9 mouse cellular contexts compared by ENCODE assay signal in genomic region chr7:100653480-100654266, GRCm38 (mm10). TPM values are rescaled to one million over a fixed set of nuclear protein-coding genes. Genes with fewer than 3 reads are reported as not detected.
DNase-seq lines count a peak whose midpoint lies in the region; ATAC-seq and TF ChIP-seq lines count a peak whose summit lies in the region.
"Had no signal": no experiment of that assay in that cellular context is flagged by ENCODE, and none has a peak within 500 bp of the region (broad histone marks: within the 10 kb centered on the region; RNA-seq: fewer than 3 reads in every experiment).

No protein-coding gene starts in this region.

- no peak overlapping the region for H3K4me2 ChIP-seq in lung, embryonic 14.5 days
- H3K4me2 ChIP-seq in hindbrain, embryonic 11.5 days (replicated peaks; ENCODE audit: low read depth, low read length), result no peak overlapping the region
- no peak overlapping the region for H3K4me2 ChIP-seq in liver, embryonic 11.5 days
- H3K4me2 ChIP-seq in stomach, embryonic 16.5 days (ENCODE audit: low read depth, low read length), result no peak overlapping the region

- TF ChIP-seq CTCF in lung, embryonic 14.5 days (IDR thresholded peaks at IDR 0.05; ENCODE audit: low read depth), result no peak

- WGBS in lung, embryonic 14.5 days, result 80% methylated on average over 9 of the region's 9 CpGs
- WGBS in hindbrain, embryonic 11.5 days, result 56% methylated on average over 9 of the region's 9 CpGs
- 82% methylated on average over 9 of the region's 9 CpGs for WGBS in liver, embryonic 11.5 days
- WGBS in stomach, embryonic 16.5 days, result 74% methylated on average over 9 of the region's 9 CpGs

- no peaks in the 10 kb centered on the region for H3K27me3 ChIP-seq in lung, embryonic 14.5 days (ENCODE audit: insufficient read depth, low read length)
- H3K27me3 ChIP-seq in hindbrain, embryonic 11.5 days (ENCODE audit: control insufficient read depth, insufficient read depth, low read length), result no peaks in the 10 kb centered on the region
- H3K27me3 ChIP-seq in liver, embryonic 11.5 days (replicated peaks; ENCODE audit: control insufficient read depth, insufficient read depth, low read length), result no peaks in the 10 kb centered on the region
- no peaks in the 10 kb centered on the region for H3K27me3 ChIP-seq in stomach, embryonic 16.5 days (ENCODE audit: control insufficient read depth, insufficient read depth, low read length)

- 0 out of 2 replicates have a peak, but pooled peaks cover 2% of the 10 kb centered on the region for H3K36me3 ChIP-seq in lung, embryonic 14.5 days (ENCODE audit: insufficient read depth)
- no peaks in the 10 kb centered on the region for H3K36me3 ChIP-seq in hindbrain, embryonic 11.5 days (ENCODE audit: control insufficient read depth, insufficient read depth, low read length)
- H3K36me3 ChIP-seq in liver, embryonic 11.5 days (ENCODE audit: control insufficient read depth, insufficient read depth, low read length), result no peaks in the 10 kb centered on the region
- no peaks in the 10 kb centered on the region for H3K36me3 ChIP-seq in stomach, embryonic 16.5 days (ENCODE audit: control insufficient read depth, insufficient read depth, low read length)

- H3K9me3 ChIP-seq in lung, embryonic 14.5 days (ENCODE audit: low read depth, low read length), result no peaks in the 10 kb centered on the region
- no peaks in the 10 kb centered on the region for H3K9me3 ChIP-seq in hindbrain, embryonic 11.5 days (ENCODE audit: control insufficient read depth, low read length)
- H3K9me3 ChIP-seq in liver, embryonic 11.5 days (ENCODE audit: control insufficient read depth, low read length), result no peaks in the 10 kb centered on the region
- H3K9me3 ChIP-seq in stomach, embryonic 16.5 days (replicated peaks; ENCODE audit: control insufficient read depth, low read length), result no peaks in the 10 kb centered on the region

- no peak overlapping the region for H3K9ac ChIP-seq in lung, embryonic 14.5 days
- H3K9ac ChIP-seq in hindbrain, embryonic 11.5 days (ENCODE audit: low read depth, low read length), result peak overlapping the region; percentile 19; the same call in 1 of the 2 replicates
- no peak overlapping the region for H3K9ac ChIP-seq in liver, embryonic 11.5 days (ENCODE audit: low read depth, low read length)
- H3K9ac ChIP-seq in stomach, embryonic 16.5 days (ENCODE audit: low read length), result no peak overlapping the region

- ATAC-seq in lung, embryonic 14.5 days (ENCODE audit: insufficient read depth), result peak; percentile 35; the same call in 1 of the 2 replicates
- ATAC-seq in hindbrain, embryonic 11.5 days (ENCODE audit: low FRiP score), result peak; percentile 85
- no peak for ATAC-seq in liver, embryonic 11.5 days (replicated peaks; ENCODE audit: low FRiP score)
- ATAC-seq in stomach, embryonic 16.5 days (ENCODE audit: insufficient read depth, low FRiP score), result 0 out of 2 replicates have a peak, but pooled peaks have one; percentile 7

- no peaks in the 10 kb centered on the region for H3K4me1 ChIP-seq in lung, embryonic 14.5 days (ENCODE audit: insufficient read depth)
- peaks cover 8% of the 10 kb centered on the region for H3K4me1 ChIP-seq in hindbrain, embryonic 11.5 days (replicated peaks; ENCODE audit: control insufficient read depth, insufficient read depth, low read length)
- H3K4me1 ChIP-seq in liver, embryonic 11.5 days (replicated peaks; ENCODE audit: control insufficient read depth, insufficient read depth, low read length), result peaks cover 4% of the 10 kb centered on the region; the same call in 1 of the 2 replicates
- no peaks in the 10 kb centered on the region for H3K4me1 ChIP-seq in stomach, embryonic 16.5 days (ENCODE audit: control insufficient read depth, insufficient read depth, low read length)

- no peak overlapping the region for H3K27ac ChIP-seq in lung, embryonic 14.5 days (ENCODE audit: low read depth)
- H3K27ac ChIP-seq in hindbrain, embryonic 11.5 days (ENCODE audit: low read depth, low read length), result peak overlapping the region; percentile 73
- H3K27ac ChIP-seq in liver, embryonic 11.5 days (ENCODE audit: low read depth, low read length), result no peak overlapping the region
- no peak overlapping the region for H3K27ac ChIP-seq in stomach, embryonic 16.5 days (ENCODE audit: low read length)

- H3K4me3 ChIP-seq in lung, embryonic 14.5 days (ENCODE audit: low read depth, low read length), result no peak overlapping the region
- no peak overlapping the region for H3K4me3 ChIP-seq in hindbrain, embryonic 11.5 days (ENCODE audit: low read depth, low read length)
- H3K4me3 ChIP-seq in liver, embryonic 11.5 days (ENCODE audit: low read depth, low read length), result no peak overlapping the region
- H3K4me3 ChIP-seq in stomach, embryonic 16.5 days (replicated peaks; ENCODE audit: low read length), result no peak overlapping the region
- H3K4me3 ChIP-seq: erythroblast, embryonic 14.5 days had no signal

- peak; percentile 28 for DNase-seq in lung, embryonic 14.5 days
- no peak for DNase-seq in lung, adult 18-20 months
- DNase-seq in hindbrain, embryonic 11.5 days (ENCODE audit: low spot score), result peak; percentile 75
- peak; percentile 22 for DNase-seq in liver, embryonic 11.5 days (ENCODE audit: low spot score)
- DNase-seq in adrenal gland, adult (ENCODE audit: inconsistent age in 2 of 2, low spot score in 1 of 2), result no peak
- DNase-seq in lung, postnatal 25 days (ENCODE audit: low spot score), result no peak
- no peak for DNase-seq in adrenal gland, postnatal 25 days

RNA-seq across cellular contexts. Expression of gene Plekhb1, which starts 8.5 kb away (rescaled TPM):
- polyA plus RNA-seq in lung, embryonic 14.5 days (2014; fragmentation: Nextera tagmentation; extraction: Ambion mirVana), result 17.7 TPM in 2 replicates
- 8.3 and 10.7 TPM in 2 replicates for polyA plus RNA-seq in hindbrain, embryonic 11.5 days (2014; fragmentation: Nextera tagmentation; extraction: Ambion mirVana)
- 1.1 and 2.0 TPM in 2 replicates for polyA plus RNA-seq in liver, embryonic 11.5 days (2014; fragmentation: Nextera tagmentation; extraction: Ambion mirVana)
- polyA plus RNA-seq in stomach, embryonic 16.5 days (2015; fragmentation: Nextera tagmentation; extraction: Ambion mirVana), result 13.8 and 13.9 TPM in 2 replicates
- total RNA-seq in adrenal gland, postnatal 25 days (2021), result 2.1 and 3.3 TPM in 2 replicates
- polyA plus RNA-seq: erythroblast, embryonic 14.5 days had no signal

RNA-seq across cellular contexts. Expression of gene Mrpl48, which starts 45.6 kb away (rescaled TPM):
- polyA plus RNA-seq in lung, embryonic 14.5 days (2014; fragmentation: Nextera tagmentation; extraction: Ambion mirVana), result 77.2 and 80.8 TPM in 2 replicates
- polyA plus RNA-seq in hindbrain, embryonic 11.5 days (2014; fragmentation: Nextera tagmentation; extraction: Ambion mirVana), result 62.9 and 73.1 TPM in 2 replicates
- 78.9 and 81.2 TPM in 2 replicates for polyA plus RNA-seq in liver, embryonic 11.5 days (2014; fragmentation: Nextera tagmentation; extraction: Ambion mirVana)
- 68.9 and 76.9 TPM in 2 replicates for polyA plus RNA-seq in stomach, embryonic 16.5 days (2015; fragmentation: Nextera tagmentation; extraction: Ambion mirVana)
- 48.3 and 60.4 TPM in 2 replicates for total RNA-seq in adrenal gland, postnatal 25 days (2021)

RNA-seq across cellular contexts. Expression of gene Rab6a, which starts 46.5 kb away (rescaled TPM):
- polyA plus RNA-seq in lung, embryonic 14.5 days (2014; fragmentation: Nextera tagmentation; extraction: Ambion mirVana), result 102 and 105 TPM in 2 replicates
- polyA plus RNA-seq in hindbrain, embryonic 11.5 days (2014; fragmentation: Nextera tagmentation; extraction: Ambion mirVana), result 192 and 212 TPM in 2 replicates
- 81.6 and 85.7 TPM in 2 replicates for polyA plus RNA-seq in liver, embryonic 11.5 days (2014; fragmentation: Nextera tagmentation; extraction: Ambion mirVana)
- 78.0 and 84.9 TPM in 2 replicates for polyA plus RNA-seq in stomach, embryonic 16.5 days (2015; fragmentation: Nextera tagmentation; extraction: Ambion mirVana)
- total RNA-seq in adrenal gland, postnatal 25 days (2021), result 64.8 and 67.5 TPM in 2 replicates

RNA-seq across cellular contexts. Expression of gene Fam168a, which starts 52.8 kb away (rescaled TPM):
- 42.8 and 47.8 TPM in 2 replicates for polyA plus RNA-seq in lung, embryonic 14.5 days (2014; fragmentation: Nextera tagmentation; extraction: Ambion mirVana)
- polyA plus RNA-seq in hindbrain, embryonic 11.5 days (2014; fragmentation: Nextera tagmentation; extraction: Ambion mirVana), result 36.8 and 48.4 TPM in 2 replicates
- polyA plus RNA-seq in liver, embryonic 11.5 days (2014; fragmentation: Nextera tagmentation; extraction: Ambion mirVana), result 16.2 and 18.8 TPM in 2 replicates
- polyA plus RNA-seq in stomach, embryonic 16.5 days (2015; fragmentation: Nextera tagmentation; extraction: Ambion mirVana), result 34.2 and 35.7 TPM in 2 replicates
- total RNA-seq in adrenal gland, postnatal 25 days (2021), result 53.3 and 64.6 TPM in 2 replicates

Comparison
In these comparisons a context has a peak if more than half of its experiments do, and no peak if none do; other contexts are left out.
1. DNase-seq: peak in lung, embryonic 14.5 days (single experiment), hindbrain, embryonic 11.5 days (single experiment) and liver, embryonic 11.5 days (single experiment); none in lung, adult 18-20 months (0 of 2), adrenal gland, adult (0 of 2), lung, postnatal 25 days (single experiment) and adrenal gland, postnatal 25 days (single experiment).